Mouse (Mus musculus) inflammation-experienced regulatory T-cells, adult 16 weeks (primary cell): ENCODE data around the gene Cpxcr1. TPM values are rescaled to one million over a fixed set of nuclear protein-coding genes. Genes with fewer than 3 reads are reported as not detected.

Experiments used
- polyA plus RNA-seq: library from polyadenylated mRNA; unstranded; fragments of 100-300 nt; shearing (Covaris generic); gene quantifications from one replicate; pipeline ENCODE4 v1.2.1, GENCODE M21; 2017

Cpxcr1 gene
- not detected for polyA plus RNA-seq

DNA sequence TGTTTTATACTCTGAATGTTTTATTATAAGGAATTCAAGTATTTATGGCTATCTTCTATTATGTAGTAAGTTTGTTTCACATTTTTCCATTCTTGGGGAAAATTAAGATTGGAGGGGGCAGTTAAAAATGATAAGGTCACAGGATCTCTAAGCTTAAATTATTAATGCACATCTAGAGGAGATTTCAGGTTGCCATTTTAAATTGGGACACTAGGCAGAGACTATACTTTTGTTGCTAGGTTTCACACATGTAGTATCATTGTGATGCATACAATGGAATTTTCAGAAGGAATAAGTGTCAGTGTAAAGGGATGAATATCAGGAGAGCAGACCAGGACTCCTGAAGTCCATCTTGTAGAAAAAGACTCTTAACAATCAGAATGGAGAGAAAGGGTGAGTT is at the start of gene Cpxcr1:
Gene Cpxcr1 (plus strand): TSS at position 301 of the 400 bp plus-strand sequence.

Other genes with a start within 250 kb of the Cpxcr1 start
- gene H2afb2, start 232.2 kb downstream of the Cpxcr1 start, polyA plus RNA-seq, result not detected